ENCODE assay signal across 8 mouse cellular contexts in genomic region chr14:25461676-25462385, GRCm38 (mm10). TPM values are rescaled to one million over a fixed set of nuclear protein-coding genes. Genes with fewer than 3 reads are reported as not detected.
A peak's percentile ranks its signal among the peaks of the same experiment; 100 is the strongest.
DNase-seq lines count a peak whose midpoint lies in the region; ATAC-seq lines count a peak whose summit lies in the region.

No protein-coding gene starts in this region.

- H3K4me2 ChIP-seq in heart, embryonic 16.5 days (ENCODE audit: low read depth, low read length): peak overlapping the region; percentile 92
- peak overlapping the region; percentile 95 for H3K4me2 ChIP-seq in liver, embryonic 15.5 days

- DNase-seq in kidney, adult 18-20 months: peak; percentile 42
- DNase-seq in kidney, postnatal 14 days: no peak
- peak; percentile 37 for DNase-seq in NIH3T3 (ENCODE audit: low read depth)
- DNase-seq in urinary bladder, postnatal 4 days (ENCODE audit: low spot score in 2 of 2): no peak
- no peak for DNase-seq in right cerebral cortex, postnatal 14 days

- no peaks in the 10 kb centered on the region for H3K27me3 ChIP-seq in heart, embryonic 16.5 days (ENCODE audit: control insufficient read depth, insufficient read depth, low read length)
- H3K27me3 ChIP-seq in liver, embryonic 15.5 days: peaks cover 54% of the 10 kb centered on the region

- 6% methylated on average over 12 of the region's 12 CpGs for WGBS in heart, embryonic 16.5 days
- WGBS in liver, embryonic 15.5 days (ENCODE audit: insufficient replicate concordance): 18% methylated on average over 12 of the region's 12 CpGs

- H3K27ac ChIP-seq in heart, embryonic 16.5 days (ENCODE audit: low read length): peak overlapping the region; percentile 100
- peak overlapping the region; percentile 91 for H3K27ac ChIP-seq in liver, embryonic 15.5 days (replicated peaks)

- H3K36me3 ChIP-seq in heart, embryonic 16.5 days (ENCODE audit: control insufficient read depth, insufficient read depth): no peaks in the 10 kb centered on the region
- no peaks in the 10 kb centered on the region for H3K36me3 ChIP-seq in liver, embryonic 15.5 days (replicated peaks)

- H3K9me3 ChIP-seq in heart, embryonic 16.5 days (replicated peaks; ENCODE audit: control insufficient read depth, low read length): no peaks in the 10 kb centered on the region
- H3K9me3 ChIP-seq in liver, embryonic 15.5 days (replicated peaks): no peaks in the 10 kb centered on the region

- peak overlapping the region; percentile 99 for H3K9ac ChIP-seq in heart, embryonic 16.5 days (ENCODE audit: low read length)
- H3K9ac ChIP-seq in liver, embryonic 15.5 days: peak overlapping the region; percentile 62; the same call in 1 of the 2 replicates

- peak overlapping the region; percentile 97 for H3K4me3 ChIP-seq in heart, embryonic 16.5 days (ENCODE audit: low read length)
- peak overlapping the region; percentile 68 for H3K4me3 ChIP-seq in liver, embryonic 15.5 days (replicated peaks)

- peaks cover 58% of the 10 kb centered on the region for H3K4me1 ChIP-seq in heart, embryonic 16.5 days (ENCODE audit: control insufficient read depth, insufficient read depth, low read length)
- H3K4me1 ChIP-seq in liver, embryonic 15.5 days (replicated peaks): peaks cover 94% of the 10 kb centered on the region

- no peak for ATAC-seq in heart, embryonic 16.5 days (replicated peaks; ENCODE audit: extremely low read depth, insufficient read depth, low FRiP score)
- ATAC-seq in liver, embryonic 15.5 days (ENCODE audit: insufficient read depth): no peak
- ATAC-seq in erythroid progenitor cell, adult 5-6 weeks (replicated peaks; ENCODE audit: low FRiP score, poor library complexity, severe bottlenecking): no peak

RNA-seq across cellular contexts. Expression of gene Zmiz1, which starts 2.8 kb away (rescaled TPM):
- 20.6 and 22.6 TPM in 2 replicates for polyA plus RNA-seq in heart, embryonic 16.5 days (2015; fragmentation: Nextera tagmentation; extraction: Ambion mirVana)
- polyA plus RNA-seq in liver, embryonic 15.5 days (2015; fragmentation: Nextera tagmentation; extraction: Ambion mirVana): 4.3 and 4.9 TPM in 2 replicates
- total RNA-seq in erythroid progenitor cell, adult 5-6 weeks (2015; ENCODE audit: low replicate concordance): 20.9 and 36.0 TPM in 2 replicates
- 4.0 and 4.6 TPM in 2 replicates for total RNA-seq in erythroid progenitor cell, adult 5-6 weeks (2017; ENCODE audit: low replicate concordance)

Comparison
In these comparisons a context has a peak if more than half of its experiments do, and no peak if none do; other contexts are left out.
1. DNase-seq: peak in kidney, adult 18-20 months (single experiment) and NIH3T3 (single experiment); none in kidney, postnatal 14 days (single experiment), urinary bladder, postnatal 4 days (0 of 2) and right cerebral cortex, postnatal 14 days (single experiment).